Mouse (Mus musculus) retina, postnatal 1 day (tissue): ENCODE measurements around the gene Spef2.
A peak's percentile ranks its signal among the peaks of the same experiment; 100 is the strongest.
"Not testable (repeated sequence)": the region's sequence is repeated elsewhere in the genome, so short reads cannot be mapped to it uniquely, and the experiment has no call there.

Experiments used
- DNase-seq: peaks from one replicate; pipeline ENCODE4 v3.0.0-alpha.2; 2012

The Spef2 gene

GRCm38 (mm10) chr15:9748359-9749102 lies at the start of gene Spef2:
Gene Spef2 (minus strand): TSS chr15:9748868.
- DNase-seq: peak; percentile 89

GRCm38 (mm10) chr15:9794131-9794530 lies 45.5 kb upstream of the Spef2 start:
- no peak for DNase-seq

- DNase-seq: no peak
Observed at GRCm38 (mm10) chr15:9788245-9789030, 39.8 kb upstream of the Spef2 start.

GRCm38 (mm10) chr15:9774222-9775142 lies 25.8 kb upstream of the Spef2 start:
- not testable (repeated sequence) for DNase-seq

- no peak for DNase-seq
Observed at GRCm38 (mm10) chr15:9768184-9768918, 19.7 kb upstream of the Spef2 start.

- DNase-seq: no peak
Observed at GRCm38 (mm10) chr15:9767034-9767433, 18.4 kb upstream of the Spef2 start.

- DNase-seq: no peak
Observed at GRCm38 (mm10) chr15:9750966-9751365, 2.3 kb upstream of the Spef2 start.

GRCm38 (mm10) chr15:9747410-9748104 lies 1.1 kb downstream of the Spef2 start:
- no peak for DNase-seq

- DNase-seq: no peak
Observed at GRCm38 (mm10) chr15:9742172-9742571, 6.5 kb downstream of the Spef2 start.

GRCm38 (mm10) chr15:9714574-9715458 lies 33.9 kb downstream of the Spef2 start:
- no peak for DNase-seq

- no peak for DNase-seq
Observed at GRCm38 (mm10) chr15:9713707-9714106, 35.0 kb downstream of the Spef2 start.

- DNase-seq: no peak
Observed at GRCm38 (mm10) chr15:9710330-9710729, 38.3 kb downstream of the Spef2 start.

GRCm38 (mm10) chr15:9705830-9706450 lies 42.7 kb downstream of the Spef2 start:
- DNase-seq: no peak

- no peak for DNase-seq
Observed at GRCm38 (mm10) chr15:9701845-9702244, 46.8 kb downstream of the Spef2 start.

- peak; percentile 4 for DNase-seq
Observed at GRCm38 (mm10) chr15:9691721-9692120, 56.9 kb downstream of the Spef2 start.

GRCm38 (mm10) chr15:9690845-9691244 lies 57.8 kb downstream of the Spef2 start:
- no peak for DNase-seq

GRCm38 (mm10) chr15:9690436-9690835 lies 58.2 kb downstream of the Spef2 start:
- DNase-seq: no peak

GRCm38 (mm10) chr15:9683485-9683884 lies 65.2 kb downstream of the Spef2 start:
- no peak for DNase-seq

GRCm38 (mm10) chr15:9677343-9678036 lies 71.2 kb downstream of the Spef2 start:
- no peak for DNase-seq

- no peak for DNase-seq
Observed at GRCm38 (mm10) chr15:9668575-9668974, 80.1 kb downstream of the Spef2 start.
